Mouse (Mus musculus) forebrain, embryonic 12.5 days (tissue): Measurements from ENCODE around the gene Olfr49. TPM values are rescaled to one million over a fixed set of nuclear protein-coding genes. Genes with fewer than 3 reads are reported as not detected.

Experiments used
- polyA plus RNA-seq: library from polyadenylated mRNA; unstranded; fragments of >200 nt; fragmentation: Nextera tagmentation; extraction: Ambion mirVana; gene quantifications from 2 replicates; pipeline ENCODE4 v1.2.1, GENCODE M21; 2016

Gene Olfr49
- polyA plus RNA-seq, 1 experiment from 2014 or later: not detected

Other genes starting within 250 kb of the Olfr49 start
- 234 and 241 TPM in 2 replicates for gene Dad1, start 30.8 kb downstream of the Olfr49 start, polyA plus RNA-seq
- gene Abhd4, start 30.8 kb downstream of the Olfr49 start, polyA plus RNA-seq: 46.3 and 48.5 TPM in 2 replicates
- gene Oxa1l, start 75.9 kb upstream of the Olfr49 start, polyA plus RNA-seq: 42.6 and 52.9 TPM in 2 replicates
- gene Slc7a7, start 132.8 kb upstream of the Olfr49 start, polyA plus RNA-seq: 4.2 and 5.4 TPM in 2 replicates
- 274 and 307 TPM in 2 replicates for gene Mrpl52, start 142.0 kb upstream of the Olfr49 start, polyA plus RNA-seq
- 76.0 and 79.2 TPM in 2 replicates for gene Mmp14, start 146.7 kb upstream of the Olfr49 start, polyA plus RNA-seq
- 26.2 and 29.8 TPM in 2 replicates for gene Lrp10, start 179.2 kb upstream of the Olfr49 start, polyA plus RNA-seq
- gene Rem2, start 191.2 kb upstream of the Olfr49 start, polyA plus RNA-seq: 26.1 and 29.9 TPM in 2 replicates
- gene Prmt5, start 232.6 kb upstream of the Olfr49 start, polyA plus RNA-seq: 122 and 125 TPM in 2 replicates